Mouse (Mus musculus): ENCODE data around the gene Iqgap2. TPM values are rescaled to one million over a fixed set of nuclear protein-coding genes. Genes with fewer than 3 reads are reported as not detected.

Gene Iqgap2
- polyA plus RNA-seq, 1 experiment: 0.06 TPM

DNA sequence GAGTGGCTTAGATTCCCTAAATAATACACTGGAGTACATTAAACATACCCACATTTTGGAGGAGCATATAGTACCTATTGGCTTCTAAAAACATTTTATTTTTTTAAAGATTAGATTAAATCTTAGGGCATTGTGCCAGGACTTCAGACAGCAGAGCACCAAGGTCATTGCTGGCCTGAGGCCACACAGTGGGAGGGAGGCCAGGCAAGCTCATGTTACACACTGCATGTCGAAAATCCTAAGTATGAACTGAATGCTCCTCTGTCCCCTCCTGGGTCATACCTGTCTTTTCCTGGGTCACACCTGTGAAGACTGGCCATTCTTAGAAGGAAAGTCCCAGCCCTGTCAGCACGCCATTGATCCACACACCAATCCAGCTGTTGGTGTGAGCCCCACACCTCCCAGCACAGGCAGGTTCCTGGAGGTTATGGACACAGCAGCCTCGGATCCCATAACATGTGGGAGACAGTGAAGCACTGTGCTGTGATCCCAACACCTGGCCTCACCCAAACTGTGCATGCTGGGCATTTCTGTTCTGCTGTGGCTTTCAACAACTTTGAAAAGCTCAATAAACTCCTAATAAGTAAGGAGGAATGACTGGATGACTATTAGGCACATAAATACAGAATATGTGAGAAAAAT, 127.7 kb downstream of the Iqgap2 start:
- Histone ChIP-seq H3K36me3 (ENCODE audit: control insufficient read depth, insufficient read depth) (no peaks in the 10 kb centered on the region), H3K4me3 (ENCODE audit: insufficient read depth, poor library complexity, severe bottlenecking) (no peak overlapping the region), H3K79me3 (ENCODE audit: low read depth) (no peaks in the 10 kb centered on the region), H3K27me3 (ENCODE audit: control insufficient read depth, insufficient read depth, insufficient read length) (no peaks in the 10 kb centered on the region), H3ac (ENCODE audit: control insufficient read depth, insufficient read length, low read depth) (no peak overlapping the region), H3K79me2 (ENCODE audit: control insufficient read depth, insufficient read depth) (no peaks in the 10 kb centered on the region)
- TF ChIP-seq CTCF (IDR thresholded peaks at IDR 0.05; ENCODE audit: control insufficient read depth, insufficient read depth, insufficient read length) (no peak), FOSL1 (IDR thresholded peaks at IDR 0.05; ENCODE audit: insufficient read depth, low read length, poor library complexity, severe bottlenecking) (no peak), MAX (IDR thresholded peaks at IDR 0.05) (no peak), CEBPB (IDR thresholded peaks at IDR 0.05; ENCODE audit: low read depth) (no peak), MYOD1 (IDR thresholded peaks at IDR 0.05; ENCODE audit: control insufficient read depth, insufficient read length, low read depth) (no peak), MYOG (IDR thresholded peaks at IDR 0.05; ENCODE audit: control insufficient read depth, extremely low read depth, insufficient read length) (no peak), USF1 (IDR thresholded peaks at IDR 0.05; ENCODE audit: low read depth) (no peak)

DNA sequence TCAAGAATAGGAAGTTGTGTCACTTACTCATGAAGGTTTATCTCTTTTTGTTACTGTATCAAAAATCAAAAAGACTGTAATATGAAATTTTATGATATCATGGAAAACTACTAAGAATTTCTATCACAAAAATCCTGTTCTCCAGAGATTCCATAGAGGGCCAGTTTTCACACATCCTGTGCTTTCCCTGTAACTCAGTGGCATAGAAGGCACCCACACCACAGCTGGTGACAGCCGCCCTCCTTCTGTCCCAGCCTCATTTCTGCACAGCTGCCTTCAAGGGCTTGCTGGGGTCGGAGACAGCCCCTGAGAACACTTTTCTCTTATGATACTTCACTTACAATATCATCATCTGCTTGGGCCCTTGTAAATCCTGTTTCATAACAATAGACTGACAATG, 131.9 kb downstream of the Iqgap2 start:
- Histone ChIP-seq H3ac (ENCODE audit: control insufficient read depth, insufficient read length, low read depth) (no peak overlapping the region), H3K79me3 (ENCODE audit: low read depth) (no peaks in the 10 kb centered on the region), H3K27me3 (ENCODE audit: control insufficient read depth, insufficient read depth, insufficient read length) (no peaks in the 10 kb centered on the region), H3K36me3 (ENCODE audit: control insufficient read depth, insufficient read depth) (no peaks in the 10 kb centered on the region), H3K4me3 (ENCODE audit: insufficient read depth, poor library complexity, severe bottlenecking) (no peak overlapping the region), H3K79me2 (ENCODE audit: control insufficient read depth, insufficient read depth) (no peaks in the 10 kb centered on the region)
- TF ChIP-seq CTCF (IDR thresholded peaks at IDR 0.05; ENCODE audit: control insufficient read depth, insufficient read depth, insufficient read length): no peak
- TF ChIP-seq MYOD1 (IDR thresholded peaks at IDR 0.05; ENCODE audit: control insufficient read depth, insufficient read length, low read depth): no peak

DNA sequence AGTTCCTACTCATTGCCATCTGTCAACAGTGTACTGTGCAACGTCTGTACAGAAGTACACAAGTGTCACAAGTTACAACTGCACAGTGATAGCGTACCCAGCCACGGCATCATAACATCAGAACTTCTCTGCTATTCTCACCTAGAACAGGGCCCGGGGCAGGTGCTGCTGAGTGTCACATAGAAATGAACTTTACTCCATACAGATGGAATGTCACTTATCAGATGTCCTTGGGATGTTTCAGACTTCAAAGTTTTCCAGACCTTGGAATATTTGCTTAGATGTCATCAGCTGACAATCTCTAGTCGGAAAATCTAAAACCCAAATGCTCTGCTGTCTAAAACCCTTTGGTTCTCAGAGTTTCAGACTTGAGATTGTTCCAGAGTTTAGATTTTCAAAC, 137.4 kb downstream of the Iqgap2 start:
- Histone ChIP-seq H3K4me3 (ENCODE audit: insufficient read depth, poor library complexity, severe bottlenecking) (no peak overlapping the region), H3K27me3 (ENCODE audit: control insufficient read depth, insufficient read depth, insufficient read length) (no peaks in the 10 kb centered on the region), H3K79me2 (ENCODE audit: control insufficient read depth, insufficient read depth) (no peaks in the 10 kb centered on the region), H3K79me3 (ENCODE audit: low read depth) (no peaks in the 10 kb centered on the region), H3ac (ENCODE audit: control insufficient read depth, insufficient read length, low read depth) (no peak overlapping the region), H3K36me3 (ENCODE audit: control insufficient read depth, insufficient read depth) (no peaks in the 10 kb centered on the region)
- no peak for TF ChIP-seq FOSL1 (IDR thresholded peaks at IDR 0.05; ENCODE audit: insufficient read depth, low read length, poor library complexity, severe bottlenecking)
- TF ChIP-seq MAX (IDR thresholded peaks at IDR 0.05): no peak
- no peak for TF ChIP-seq MYOG (IDR thresholded peaks at IDR 0.05; ENCODE audit: control insufficient read depth, extremely low read depth, insufficient read length)
- TF ChIP-seq MYOD1 (IDR thresholded peaks at IDR 0.05; ENCODE audit: control insufficient read depth, insufficient read length, low read depth): no peak
- TF ChIP-seq CEBPB (IDR thresholded peaks at IDR 0.05; ENCODE audit: low read depth): no peak
- no peak for TF ChIP-seq CTCF (IDR thresholded peaks at IDR 0.05; ENCODE audit: control insufficient read depth, insufficient read depth, insufficient read length)

- no peaks in the 10 kb centered on the region for H3K36me3 ChIP-seq (ENCODE audit: control insufficient read depth, insufficient read depth)
- no peak overlapping the region for H3ac ChIP-seq (ENCODE audit: control insufficient read depth, insufficient read length, low read depth)
- no peak overlapping the region for H3K4me3 ChIP-seq (ENCODE audit: insufficient read depth, poor library complexity, severe bottlenecking)
- TF ChIP-seq USF1 (IDR thresholded peaks at IDR 0.05; ENCODE audit: low read depth): no peak
- TF ChIP-seq FOSL1 (IDR thresholded peaks at IDR 0.05; ENCODE audit: insufficient read depth, low read length, poor library complexity, severe bottlenecking): no peak
- TF ChIP-seq MAX (IDR thresholded peaks at IDR 0.05): no peak
- no peak for TF ChIP-seq CEBPB (IDR thresholded peaks at IDR 0.05; ENCODE audit: low read depth)
- no peak for TF ChIP-seq MYOG (IDR thresholded peaks at IDR 0.05; ENCODE audit: control insufficient read depth, extremely low read depth, insufficient read length)
- TF ChIP-seq MYOD1 (IDR thresholded peaks at IDR 0.05; ENCODE audit: control insufficient read depth, insufficient read length, low read depth): no peak
- TF ChIP-seq CTCF (IDR thresholded peaks at IDR 0.05; ENCODE audit: control insufficient read depth, insufficient read depth, insufficient read length): no peak
- H3K27me3 ChIP-seq (ENCODE audit: control insufficient read depth, insufficient read depth, insufficient read length): no peaks in the 10 kb centered on the region
- no peaks in the 10 kb centered on the region for H3K79me3 ChIP-seq (ENCODE audit: low read depth)
- H3K79me2 ChIP-seq (ENCODE audit: control insufficient read depth, insufficient read depth): no peaks in the 10 kb centered on the region
Observed at GRCm38 (mm10) chr13:95752386-95752785, 139.3 kb downstream of the Iqgap2 start.

GRCm38 (mm10) chr13:95747541-95747940, 144.2 kb downstream of the Iqgap2 start:
- H3K4me3 ChIP-seq (ENCODE audit: insufficient read depth, poor library complexity, severe bottlenecking): no peak overlapping the region
- H3K27me3 ChIP-seq (ENCODE audit: control insufficient read depth, insufficient read depth, insufficient read length): no peaks in the 10 kb centered on the region
- H3K36me3 ChIP-seq (ENCODE audit: control insufficient read depth, insufficient read depth): no peaks in the 10 kb centered on the region
- no peaks in the 10 kb centered on the region for H3K79me3 ChIP-seq (ENCODE audit: low read depth)
- no peak for TF ChIP-seq CTCF (IDR thresholded peaks at IDR 0.05; ENCODE audit: control insufficient read depth, insufficient read depth, insufficient read length)
- no peak for TF ChIP-seq FOSL1 (IDR thresholded peaks at IDR 0.05; ENCODE audit: insufficient read depth, low read length, poor library complexity, severe bottlenecking)
- TF ChIP-seq MYOG (IDR thresholded peaks at IDR 0.05; ENCODE audit: control insufficient read depth, extremely low read depth, insufficient read length): no peak
- no peak for TF ChIP-seq CEBPB (IDR thresholded peaks at IDR 0.05; ENCODE audit: low read depth)
- no peak for TF ChIP-seq MAX (IDR thresholded peaks at IDR 0.05)
- TF ChIP-seq USF1 (IDR thresholded peaks at IDR 0.05; ENCODE audit: low read depth): no peak
- TF ChIP-seq MYOD1 (IDR thresholded peaks at IDR 0.05; ENCODE audit: control insufficient read depth, insufficient read length, low read depth): no peak
- H3ac ChIP-seq (ENCODE audit: control insufficient read depth, insufficient read length, low read depth): no peak overlapping the region
- no peaks in the 10 kb centered on the region for H3K79me2 ChIP-seq (ENCODE audit: control insufficient read depth, insufficient read depth)

GRCm38 (mm10) chr13:95747101-95747500, 144.6 kb downstream of the Iqgap2 start:
- H3K79me3 ChIP-seq (ENCODE audit: low read depth): no peaks in the 10 kb centered on the region
- H3ac ChIP-seq (ENCODE audit: control insufficient read depth, insufficient read length, low read depth): no peak overlapping the region
- no peaks in the 10 kb centered on the region for H3K79me2 ChIP-seq (ENCODE audit: control insufficient read depth, insufficient read depth)
- TF ChIP-seq USF1 (IDR thresholded peaks at IDR 0.05; ENCODE audit: low read depth): no peak
- no peak for TF ChIP-seq CTCF (IDR thresholded peaks at IDR 0.05; ENCODE audit: control insufficient read depth, insufficient read depth, insufficient read length)
- TF ChIP-seq CEBPB (IDR thresholded peaks at IDR 0.05; ENCODE audit: low read depth): no peak
- no peak for TF ChIP-seq FOSL1 (IDR thresholded peaks at IDR 0.05; ENCODE audit: insufficient read depth, low read length, poor library complexity, severe bottlenecking)
- TF ChIP-seq MYOD1 (IDR thresholded peaks at IDR 0.05; ENCODE audit: control insufficient read depth, insufficient read length, low read depth): no peak
- no peak for TF ChIP-seq MAX (IDR thresholded peaks at IDR 0.05)
- no peak for TF ChIP-seq MYOG (IDR thresholded peaks at IDR 0.05; ENCODE audit: control insufficient read depth, extremely low read depth, insufficient read length)
- no peak overlapping the region for H3K4me3 ChIP-seq (ENCODE audit: insufficient read depth, poor library complexity, severe bottlenecking)
- H3K27me3 ChIP-seq (ENCODE audit: control insufficient read depth, insufficient read depth, insufficient read length): no peaks in the 10 kb centered on the region
- H3K36me3 ChIP-seq (ENCODE audit: control insufficient read depth, insufficient read depth): no peaks in the 10 kb centered on the region

Measured in C2C12 (cell line).